Mouse (Mus musculus): ENCODE data around the gene Srd5a1.
"Not testable (repeated sequence)": the region's sequence is repeated elsewhere in the genome, so short reads cannot be mapped to it uniquely, and the experiment has no call there.

Srd5a1 gene

GRCm38 (mm10) chr13:69569201-69569600 lies 42.0 kb downstream of the Srd5a1 start:
- no peak for DNase-seq (ENCODE audit: low spot score)

GRCm38 (mm10) chr13:69565401-69565800 lies 45.8 kb downstream of the Srd5a1 start:
- not testable (repeated sequence) for DNase-seq (ENCODE audit: low spot score)

GRCm38 (mm10) chr13:69564573-69564972 lies 46.7 kb downstream of the Srd5a1 start:
- DNase-seq (ENCODE audit: low spot score): no peak

GRCm38 (mm10) chr13:69563905-69564304 lies 47.3 kb downstream of the Srd5a1 start:
- no peak for DNase-seq (ENCODE audit: low spot score)

GRCm38 (mm10) chr13:69562654-69563574 lies 48.3 kb downstream of the Srd5a1 start:
- no peak for DNase-seq (ENCODE audit: low spot score)

- no peak for DNase-seq (ENCODE audit: low spot score)
Observed at GRCm38 (mm10) chr13:69562004-69562403, 49.2 kb downstream of the Srd5a1 start.

GRCm38 (mm10) chr13:69559291-69559961 lies 51.8 kb downstream of the Srd5a1 start:
- peak; percentile 20 for DNase-seq (ENCODE audit: low spot score)

GRCm38 (mm10) chr13:69558098-69558660 lies 53.1 kb downstream of the Srd5a1 start:
- DNase-seq (ENCODE audit: low spot score): no peak

GRCm38 (mm10) chr13:69556728-69557127 lies 54.5 kb downstream of the Srd5a1 start:
- DNase-seq (ENCODE audit: low spot score): no peak

GRCm38 (mm10) chr13:69555957-69556482 lies 55.2 kb downstream of the Srd5a1 start:
- no peak for DNase-seq (ENCODE audit: low spot score)

GRCm38 (mm10) chr13:69555045-69555444 lies 56.2 kb downstream of the Srd5a1 start:
- no peak for DNase-seq (ENCODE audit: low spot score)

GRCm38 (mm10) chr13:69554255-69554654 lies 57.0 kb downstream of the Srd5a1 start:
- no peak for DNase-seq (ENCODE audit: low spot score)

GRCm38 (mm10) chr13:69553024-69553423 lies 58.2 kb downstream of the Srd5a1 start:
- DNase-seq (ENCODE audit: low spot score): peak; percentile 78

GRCm38 (mm10) chr13:69550831-69551230 lies 60.4 kb downstream of the Srd5a1 start:
- DNase-seq (ENCODE audit: low spot score): no peak

- no peak for DNase-seq (ENCODE audit: low spot score)
Observed at GRCm38 (mm10) chr13:69549980-69550379, 61.3 kb downstream of the Srd5a1 start.

- DNase-seq (ENCODE audit: low spot score): no peak
Observed at GRCm38 (mm10) chr13:69547488-69548180, 63.6 kb downstream of the Srd5a1 start.

GRCm38 (mm10) chr13:69545019-69545418 lies 66.2 kb downstream of the Srd5a1 start:
- DNase-seq (ENCODE audit: low spot score): peak; percentile 86

GRCm38 (mm10) chr13:69543595-69543994 lies 67.6 kb downstream of the Srd5a1 start:
- no peak for DNase-seq (ENCODE audit: low spot score)

- no peak for DNase-seq (ENCODE audit: low spot score)
Observed at GRCm38 (mm10) chr13:69542571-69543352, 68.5 kb downstream of the Srd5a1 start.

- no peak for DNase-seq (ENCODE audit: low spot score)
Observed at GRCm38 (mm10) chr13:69541776-69542175, 69.5 kb downstream of the Srd5a1 start.

- no peak for DNase-seq (ENCODE audit: low spot score)
Observed at GRCm38 (mm10) chr13:69541209-69541608, 70.0 kb downstream of the Srd5a1 start.
